Mouse (Mus musculus) cerebellum, adult 9-10 months (tissue): ENCODE data around the gene Neb.

Experiments used
- DNase-seq: peaks from one replicate; pipeline ENCODE4 v3.0.0; 2022

The Neb gene

GRCm38 (mm10) chr2:52303405-52303804 is 74.9 kb downstream of the Neb start:
- DNase-seq = no peak

DNA sequence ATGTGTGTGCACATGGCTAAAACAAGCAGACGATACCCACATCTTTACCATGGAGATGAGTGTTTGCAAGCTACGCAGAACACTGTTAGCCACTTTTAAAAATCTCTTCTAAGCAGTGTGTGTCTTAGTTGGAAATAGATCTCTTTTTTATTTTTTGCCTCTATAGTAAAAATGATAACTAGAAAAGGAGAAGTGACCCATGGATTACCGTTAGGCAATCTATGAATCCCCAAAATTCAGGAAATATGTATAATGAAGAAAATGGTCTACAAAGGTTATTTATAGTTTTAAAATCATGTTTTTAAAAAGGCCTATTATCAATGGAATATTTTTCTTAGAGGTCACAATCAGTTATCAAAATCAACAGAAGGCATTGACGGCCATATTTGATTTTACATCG is 80.3 kb downstream of the Neb start:
- no peak for DNase-seq

- DNase-seq = no peak
Observed at GRCm38 (mm10) chr2:52296779-52297178, 81.5 kb downstream of the Neb start.

GRCm38 (mm10) chr2:52287436-52287835 is 90.8 kb downstream of the Neb start:
- no peak for DNase-seq

DNA sequence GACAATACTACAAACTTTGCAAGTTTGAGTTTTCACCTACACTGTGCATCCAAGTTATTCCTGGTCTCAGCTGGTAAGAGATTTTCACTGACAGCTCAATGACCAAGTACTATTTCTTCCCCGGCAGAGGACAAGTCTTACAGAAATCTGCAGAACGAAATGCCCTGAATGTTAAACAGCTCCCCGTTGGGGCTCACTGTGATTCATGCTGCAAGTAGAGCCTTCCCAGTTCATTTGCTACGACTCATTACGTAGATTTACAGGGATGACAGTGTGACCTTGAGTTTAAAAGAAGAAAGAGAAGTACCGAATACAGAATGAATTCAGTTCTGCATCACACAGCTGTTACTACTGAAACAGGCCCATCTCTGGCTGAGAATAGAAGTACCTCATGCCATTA is 91.9 kb downstream of the Neb start:
- no peak for DNase-seq

- no peak for DNase-seq
Observed at GRCm38 (mm10) chr2:52272146-52272545, 106.1 kb downstream of the Neb start.

- no peak for DNase-seq
Observed at GRCm38 (mm10) chr2:52270911-52271310, 107.4 kb downstream of the Neb start.

DNA sequence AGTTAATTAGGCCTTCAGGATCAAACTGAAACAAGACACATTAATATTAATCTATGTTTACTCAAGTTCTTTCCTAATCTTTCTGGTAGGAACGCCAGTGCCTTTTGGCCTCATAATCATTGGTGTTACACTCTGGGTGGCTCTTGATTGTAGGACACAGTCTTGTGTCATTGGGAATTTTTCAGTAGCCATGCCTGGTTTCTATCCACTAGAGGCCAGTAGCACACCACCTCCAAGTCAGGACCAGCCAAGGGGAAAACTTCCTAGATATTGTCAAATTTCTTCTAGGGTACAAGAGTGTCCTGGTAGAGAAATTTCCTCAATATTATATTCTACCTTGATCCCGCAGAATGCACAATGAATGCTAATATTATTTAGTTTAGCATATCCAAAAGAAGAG is 116.1 kb downstream of the Neb start:
- DNase-seq = peak; percentile 83

GRCm38 (mm10) chr2:52252037-52252436 is 126.2 kb downstream of the Neb start:
- no peak for DNase-seq

GRCm38 (mm10) chr2:52248316-52248826 is 129.9 kb downstream of the Neb start:
- no peak for DNase-seq

GRCm38 (mm10) chr2:52245091-52245490 is 133.2 kb downstream of the Neb start:
- DNase-seq = peak; percentile 78

- peak; percentile 86 for DNase-seq
Observed at GRCm38 (mm10) chr2:52242691-52243090, 135.6 kb downstream of the Neb start.

DNA sequence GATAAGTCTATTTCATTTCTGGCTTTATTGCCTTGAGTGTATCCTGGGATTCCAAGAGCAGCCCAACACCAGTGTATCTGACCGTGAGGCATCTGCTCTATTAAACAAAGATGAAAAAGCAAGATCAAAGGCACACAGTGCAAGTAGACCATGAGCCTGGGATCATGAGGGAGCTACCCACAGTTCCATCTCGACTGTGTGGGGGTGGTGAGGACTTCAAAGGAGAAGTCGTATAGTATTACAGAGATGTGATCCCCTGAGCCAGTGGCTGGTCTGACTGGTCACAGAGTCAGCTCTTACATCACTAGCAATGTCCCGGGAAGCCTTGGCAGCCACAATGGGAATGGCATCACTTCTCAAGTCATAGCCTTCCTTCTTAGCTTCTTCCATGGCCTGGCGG is 140.4 kb downstream of the Neb start:
- no peak for DNase-seq

DNA sequence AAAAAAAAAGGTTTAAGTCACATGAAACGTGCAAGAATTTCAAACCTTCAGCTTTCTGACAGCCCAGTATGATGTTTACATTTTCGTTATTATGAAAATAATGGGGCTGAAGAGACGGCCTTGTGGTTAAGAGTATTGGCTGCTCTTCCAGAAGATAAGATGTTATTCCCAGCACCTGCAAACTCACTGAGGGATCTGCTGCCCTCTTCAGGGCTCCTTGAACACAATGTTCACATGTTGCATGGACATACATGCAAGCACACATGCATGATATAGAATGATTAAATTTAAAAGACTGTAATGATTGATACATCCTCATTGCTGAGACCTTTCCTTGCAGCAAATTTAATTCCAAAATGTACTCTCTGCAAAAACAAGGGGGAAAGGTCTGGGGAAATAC is 150.7 kb downstream of the Neb start:
- DNase-seq = no peak

DNA sequence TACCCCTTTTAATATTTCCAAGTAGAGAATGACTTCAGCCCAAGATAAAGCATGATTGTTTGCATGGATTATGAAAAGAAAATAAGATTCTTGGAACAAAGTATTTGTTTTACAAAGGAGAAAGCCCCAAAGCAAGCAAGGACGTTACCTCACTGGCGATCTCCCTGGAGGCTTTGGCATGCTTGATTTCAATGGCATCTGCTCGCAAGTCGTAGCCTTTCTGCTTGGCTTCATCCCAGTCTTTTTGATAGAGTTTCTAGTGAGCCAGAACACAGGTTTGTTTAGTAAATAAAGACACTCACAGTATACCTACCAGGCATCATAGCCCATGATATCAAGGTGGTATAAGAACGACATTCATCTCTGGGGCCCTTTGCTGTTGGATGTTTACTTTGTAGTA is 153.9 kb downstream of the Neb start:
- DNase-seq = peak; percentile 89

GRCm38 (mm10) chr2:52220074-52220473 is 158.2 kb downstream of the Neb start:
- DNase-seq = peak; percentile 77

DNA sequence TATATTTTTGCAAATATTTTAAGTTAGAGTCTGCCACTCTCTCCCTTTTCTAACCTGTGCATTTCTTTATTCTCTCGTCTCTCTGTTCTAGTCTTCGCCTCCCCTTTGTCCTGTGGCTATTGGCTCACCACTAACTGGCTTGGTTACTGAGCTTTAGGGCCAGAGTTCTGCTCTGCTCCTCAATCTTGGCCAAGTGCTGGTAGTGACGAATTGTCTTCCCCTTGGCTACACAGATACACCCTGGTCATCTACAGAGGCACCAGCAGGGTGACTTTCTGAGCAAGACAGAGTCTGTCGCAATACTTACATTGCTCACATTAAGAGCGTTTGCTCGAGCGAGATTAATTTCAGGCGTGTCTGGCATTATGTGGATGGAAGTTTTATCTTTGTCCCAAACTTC is 162.3 kb downstream of the Neb start:
- no peak for DNase-seq

DNA sequence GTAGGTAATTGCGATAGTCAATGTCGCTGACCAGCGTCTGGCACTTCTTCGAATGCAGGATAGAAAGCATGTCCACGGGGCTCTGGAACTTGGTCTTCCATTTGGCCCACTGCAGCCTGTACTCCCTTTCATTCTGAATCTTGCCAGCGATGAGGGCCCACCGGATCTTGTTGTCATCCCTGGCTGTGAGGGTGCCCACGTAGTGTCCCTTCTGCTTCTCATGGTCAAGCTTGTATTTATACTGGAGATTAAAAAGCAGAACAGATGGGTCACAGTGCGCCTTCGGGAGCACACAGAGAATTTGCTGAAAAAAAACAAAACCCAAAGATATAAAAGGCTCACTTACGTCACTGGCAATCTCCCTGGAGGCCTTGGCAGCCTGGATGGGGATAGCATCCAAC is 165.7 kb downstream of the Neb start:
- peak; percentile 98 for DNase-seq

- DNase-seq = peak; percentile 79
Observed at GRCm38 (mm10) chr2:52211358-52211899, 166.8 kb downstream of the Neb start.

- no peak for DNase-seq
Observed at GRCm38 (mm10) chr2:52210685-52211084, 167.6 kb downstream of the Neb start.

DNA sequence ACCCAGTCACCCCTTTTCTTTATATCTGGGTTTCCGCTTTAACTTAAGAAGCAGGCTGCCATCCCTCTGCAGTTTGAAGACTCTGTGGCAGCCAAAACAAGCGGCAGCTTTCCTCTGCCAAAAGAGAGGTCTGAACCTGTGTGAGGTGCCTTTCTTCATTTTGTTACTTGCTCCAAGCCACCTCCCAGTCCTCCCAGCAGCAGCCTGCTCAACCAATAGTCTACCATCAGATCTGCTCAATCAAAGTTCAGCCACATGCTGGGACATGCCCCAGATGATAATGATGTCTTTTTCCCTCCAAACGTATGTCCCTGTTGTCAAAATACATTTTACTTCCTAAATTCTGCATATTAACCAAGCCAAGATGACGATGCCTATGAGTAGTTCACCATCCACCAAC is 173.3 kb downstream of the Neb start:
- no peak for DNase-seq

DNA sequence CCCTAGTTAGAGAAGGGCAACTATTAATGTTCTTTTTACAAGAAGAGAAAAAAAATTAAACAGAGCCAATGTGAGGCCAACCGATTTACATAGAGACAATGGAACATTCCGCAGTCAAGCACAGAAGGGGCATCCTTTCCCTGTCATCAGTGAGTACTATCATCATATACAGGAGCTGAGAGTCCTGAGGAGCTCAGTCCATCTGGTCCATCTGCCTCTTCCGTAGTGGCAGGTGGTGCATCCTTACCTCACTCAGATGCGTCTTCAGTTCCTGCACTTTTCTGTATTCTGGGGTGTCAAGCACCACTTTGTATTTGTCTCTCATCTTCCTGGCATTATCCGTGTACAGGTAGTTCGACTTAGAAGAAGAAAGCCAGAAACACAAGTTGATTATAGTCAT is 184.6 kb downstream of the Neb start:
- peak; percentile 93 for DNase-seq

DNA sequence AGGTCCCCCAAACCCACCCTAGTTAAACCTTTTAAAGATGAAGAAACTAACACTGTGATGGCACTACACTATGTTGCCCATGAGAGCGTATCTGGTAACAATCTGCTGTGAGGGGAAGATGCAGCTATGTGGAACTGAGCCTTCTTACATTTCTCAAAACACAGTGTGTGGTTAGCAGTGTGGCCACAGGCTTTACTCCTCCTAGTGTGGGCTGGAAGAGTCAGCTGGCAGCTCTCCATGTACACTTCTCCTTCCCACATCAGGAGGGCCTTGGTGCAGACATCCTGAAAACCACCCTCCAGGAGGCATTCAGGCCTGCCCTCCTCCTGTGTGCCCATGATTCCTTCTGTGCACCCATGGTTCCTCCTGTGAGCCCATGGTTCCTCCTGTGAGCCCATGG is 198.6 kb downstream of the Neb start:
- DNase-seq = no peak

- DNase-seq = peak; percentile 59
Observed at GRCm38 (mm10) chr2:52177726-52178125, 200.5 kb downstream of the Neb start.

GRCm38 (mm10) chr2:52177184-52177583 is 201.1 kb downstream of the Neb start:
- DNase-seq = peak; percentile 89

DNA sequence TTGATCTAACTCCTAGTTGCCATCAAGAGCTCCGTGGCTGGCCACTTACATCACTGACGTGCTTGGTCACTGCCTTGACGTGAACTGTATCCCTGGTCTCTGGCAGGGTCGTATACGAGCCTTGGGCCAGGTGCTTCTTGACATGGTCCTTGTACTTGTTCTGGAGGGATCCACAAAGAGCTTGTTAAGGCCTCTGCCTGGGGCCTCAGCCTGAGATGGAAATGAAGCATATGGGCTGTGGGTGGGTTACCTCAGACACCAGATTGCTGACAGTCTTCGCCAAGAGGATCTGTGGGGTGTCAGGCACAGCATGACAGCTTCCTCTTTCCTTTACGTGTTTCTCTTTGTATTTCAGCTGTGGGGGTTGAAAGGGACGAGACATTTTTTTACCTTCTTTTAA is 201.7 kb downstream of the Neb start:
- peak; percentile 97 for DNase-seq
